Mouse (Mus musculus) heart, postnatal 0 days (tissue): ENCODE data around the gene Tpx2. TPM values are rescaled to one million over a fixed set of nuclear protein-coding genes. Genes with fewer than 3 reads are reported as not detected.

ENCODE experiments used
- ATAC-seq: fragments of 200-750 bp; cut with Nextera tagmentation; 2 replicates; pipeline ENCODE4 v1.8.0; 2017; ENCODE audit warnings: low read depth, moderate number of reproducible peaks, moderate library complexity; ENCODE audit not compliant: insufficient read depth
- DNase-seq: peaks from one replicate; pipeline ENCODE4 v3.0.0-alpha.2; 2016; ENCODE audit warnings: low spot score
- H3K27ac ChIP-seq: fragments of 300-500 bp; sonication (generic); 2 replicates; pipeline ENCODE4 v1.5.1; 2014; ENCODE audit warnings: low read depth, mild to moderate bottlenecking
- H3K27me3 ChIP-seq: fragments of 300-500 bp; sonication (generic); 2 replicates; pipeline ENCODE4 v1.6.1; 2014; ENCODE audit warnings: low read length, mixed read lengths; ENCODE audit not compliant: control insufficient read depth, insufficient read depth
- H3K36me3 ChIP-seq: fragments of 300-500 bp; sonication (generic); replicated peaks from 2 replicates; pipeline ENCODE4 v1.6.1; 2014; ENCODE audit warnings: low read length, mixed read lengths; ENCODE audit not compliant: control insufficient read depth, insufficient read depth
- H3K4me1 ChIP-seq: fragments of 300-500 bp; sonication (generic); 2 replicates; pipeline ENCODE4 v1.6.1; 2014; ENCODE audit warnings: antibody characterized with exemption; ENCODE audit not compliant: control insufficient read depth, insufficient read depth
- H3K4me2 ChIP-seq: fragments of 300-500 bp; sonication (generic); 2 replicates; pipeline ENCODE4 v1.6.1; 2014; ENCODE audit warnings: low read depth, mild to moderate bottlenecking, low read length, moderate library complexity
- H3K4me3 ChIP-seq: fragments of 300-500 bp; sonication (generic); 2 replicates; pipeline ENCODE4 v1.5.1; 2014; ENCODE audit warnings: low read depth, low read length
- H3K9ac ChIP-seq: fragments of 300-500 bp; sonication (generic); replicated peaks from 2 replicates; pipeline ENCODE4 v1.6.1; 2014; ENCODE audit warnings: low read depth, low read length, mixed read lengths
- H3K9me3 ChIP-seq: fragments of 300-500 bp; sonication (generic); replicated peaks from 2 replicates; pipeline ENCODE4 v1.6.1; 2016; ENCODE audit warnings: low read length; ENCODE audit not compliant: control insufficient read depth
- CTCF ChIP-seq: IDR thresholded peaks from 2 replicates; pipeline ENCODE4 v1.5.1; 2016; ENCODE audit warnings: antibody characterized with exemption, control low read depth, low read depth
- EP300 ChIP-seq: IDR thresholded peaks from 2 replicates; pipeline ENCODE4 v1.6.1; 2016; ENCODE audit warnings: antibody characterized with exemption, low read depth
- WGBS: fragments of 180-500 bp; shearing (Covaris S2); extraction: QIAGEN DNeasy Blood & Tissue Kit; methylation state at CpG from one replicate; pipeline ENCODE4 v1.1.7; 2014; 5-methylcytosine and 5-hydroxymethylcytosine counted together
- polyA plus RNA-seq: library from polyadenylated mRNA; unstranded; fragments of >200 nt; fragmentation: Nextera tagmentation; extraction: Ambion mirVana; gene quantifications from 2 replicates; pipeline ENCODE4 v1.2.1, GENCODE M21; 2015
- total RNA-seq: library from RNA; depleted of rRNA; stranded (reverse); fragments of >200 nt; gene quantifications from 2 replicates; pipeline ENCODE4 v1.2.3, GENCODE M21; 2014; ENCODE audit warnings: low replicate concordance; rRNA removed

The Tpx2 gene
- 8.1 and 13.6 TPM in 2 replicates for total RNA-seq
- polyA plus RNA-seq: 15.0 and 15.1 TPM in 2 replicates

- peak; percentile 98 for DNase-seq
- 0 out of 2 replicates have a peak, but pooled peaks cover 7% of the 10 kb centered on the region for H3K36me3 ChIP-seq
- whole genome bisulfite sequencing: under 1% methylated on average over 34 of the region's 34 CpGs
These were observed at the start of gene Tpx2 for GRCm38 (mm10) chr2:152847815-152848302. Gene Tpx2 (plus strand): TSS chr2:152847964.

GRCm38 (mm10) chr2:152799954-152800761 lies 47.6 kb upstream of the Tpx2 start:
- no peak for ATAC-seq
- no peak overlapping the region for H3K4me3 ChIP-seq
- no peak overlapping the region for H3K9ac ChIP-seq
- H3K4me1 ChIP-seq: peaks cover 21% of the 10 kb centered on the region
- no peak overlapping the region for H3K27ac ChIP-seq
- DNase-seq: no peak
- H3K36me3 ChIP-seq: no peaks in the 10 kb centered on the region
- H3K9me3 ChIP-seq: no peaks in the 10 kb centered on the region
- no peaks in the 10 kb centered on the region for H3K27me3 ChIP-seq
- 83% methylated on average over 7 of the region's 7 CpGs for WGBS
- H3K4me2 ChIP-seq: no peak overlapping the region
- TF ChIP-seq EP300: no peak
- TF ChIP-seq CTCF: no peak

More at GRCm38 (mm10) chr2:152847815-152848302, at the start of gene Tpx2:
- H3K4me1 ChIP-seq: peaks cover 13% of the 10 kb centered on the region; the same call in 1 of the 2 replicates
- H3K27me3 ChIP-seq: no peaks in the 10 kb centered on the region
- H3K9me3 ChIP-seq: no peaks in the 10 kb centered on the region
- H3K9ac ChIP-seq: peak within 1 kb of the TSS; percentile 80
- peak; percentile 99 for ATAC-seq
- H3K4me3 ChIP-seq: peak within 1 kb of the TSS; percentile 89
- TF ChIP-seq CTCF: no peak
- no peak for TF ChIP-seq EP300
- peak within 1 kb of the TSS; percentile 67 for H3K4me2 ChIP-seq
- H3K27ac ChIP-seq: peak within 1 kb of the TSS; percentile 80

GRCm38 (mm10) chr2:152800762-152801113 lies 47.0 kb upstream of the Tpx2 start:
- H3K4me1 ChIP-seq: peaks cover 26% of the 10 kb centered on the region
- no peak overlapping the region for H3K4me3 ChIP-seq
- H3K27ac ChIP-seq: no peak overlapping the region
- no peaks in the 10 kb centered on the region for H3K9me3 ChIP-seq
- H3K4me2 ChIP-seq: no peak overlapping the region
- DNase-seq (no peak), ATAC-seq (no peak)
- TF ChIP-seq CTCF (peak; percentile 8; the same call in 1 of the 2 replicates), EP300 (no peak)
- no peak overlapping the region for H3K9ac ChIP-seq
- H3K36me3 ChIP-seq: no peaks in the 10 kb centered on the region
- H3K27me3 ChIP-seq: no peaks in the 10 kb centered on the region

- Histone ChIP-seq H3K36me3 (no peaks in the 10 kb centered on the region), H3K9me3 (no peaks in the 10 kb centered on the region), H3K9ac (no peak overlapping the region), H3K4me3 (no peak overlapping the region), H3K4me2 (no peak overlapping the region), H3K4me1 (peaks cover 32% of the 10 kb centered on the region), H3K27me3 (no peaks in the 10 kb centered on the region), H3K27ac (no peak overlapping the region)
- WGBS: 93% methylated on average over 10 of the region's 10 CpGs
- no peak for ATAC-seq
- no peak for TF ChIP-seq CTCF
- TF ChIP-seq EP300: no peak
- no peak for DNase-seq
These were observed 45.5 kb upstream of the Tpx2 start for GRCm38 (mm10) chr2:152802303-152802702.

- H3K4me3 ChIP-seq: no peak overlapping the region
- no peak overlapping the region for H3K4me2 ChIP-seq
- no peaks in the 10 kb centered on the region for H3K27me3 ChIP-seq
- no peaks in the 10 kb centered on the region for H3K36me3 ChIP-seq
- H3K27ac ChIP-seq: no peak overlapping the region
- peaks cover 25% of the 10 kb centered on the region for H3K4me1 ChIP-seq
- WGBS: 90% methylated on average over 5 of the region's 5 CpGs
- no peak overlapping the region for H3K9ac ChIP-seq
- DNase-seq (no peak), ATAC-seq (no peak)
- no peaks in the 10 kb centered on the region for H3K9me3 ChIP-seq
- no peak for TF ChIP-seq EP300
- no peak for TF ChIP-seq CTCF
These were observed 44.7 kb upstream of the Tpx2 start for GRCm38 (mm10) chr2:152803081-152803480.
